Mouse (Mus musculus): ENCODE data around the gene Sparcl1.

The Sparcl1 gene

GRCm38 (mm10) chr5:104113491-104114172 lies at the start of gene Sparcl1:
TSS of gene Sparcl1 (minus strand) at chr5:104113733.
- 7% methylated on average over 15 of the region's 15 CpGs for WGBS

- 81% methylated on average over 1 of the region's 1 CpGs for WGBS
Measured at GRCm38 (mm10) chr5:104161390-104161789, 47.9 kb upstream of the Sparcl1 start.

- WGBS, result 87% methylated on average over 3 of the region's 3 CpGs
Measured at GRCm38 (mm10) chr5:104160581-104160980, 47.0 kb upstream of the Sparcl1 start.

- WGBS, result 50% methylated on average over 7 of the region's 7 CpGs
Measured at GRCm38 (mm10) chr5:104158332-104159052, 45.0 kb upstream of the Sparcl1 start.

GRCm38 (mm10) chr5:104157701-104158100 lies 44.2 kb upstream of the Sparcl1 start:
- 84% methylated on average over 7 of the region's 7 CpGs for WGBS

- 95% methylated on average over 6 of the region's 6 CpGs for WGBS
Measured at GRCm38 (mm10) chr5:104150196-104150595, 36.7 kb upstream of the Sparcl1 start.

GRCm38 (mm10) chr5:104149349-104149748 lies 35.8 kb upstream of the Sparcl1 start:
- WGBS, result 61% methylated on average over 7 of the region's 7 CpGs

- whole genome bisulfite sequencing, result 83% methylated on average over 4 of the region's 4 CpGs
Measured at GRCm38 (mm10) chr5:104144057-104144456, 30.5 kb upstream of the Sparcl1 start.

GRCm38 (mm10) chr5:104141067-104141466 lies 27.5 kb upstream of the Sparcl1 start:
- 64% methylated on average over 2 of the region's 2 CpGs for WGBS

GRCm38 (mm10) chr5:104137920-104138541 lies 24.5 kb upstream of the Sparcl1 start:
- 78% methylated on average over 10 of the region's 10 CpGs for whole genome bisulfite sequencing

GRCm38 (mm10) chr5:104133752-104134151 lies 20.2 kb upstream of the Sparcl1 start:
- 55% methylated on average over 4 of the region's 4 CpGs for WGBS

GRCm38 (mm10) chr5:104131544-104131943 lies 18.0 kb upstream of the Sparcl1 start:
- WGBS, result 59% methylated on average over 4 of the region's 4 CpGs

- WGBS, result 80% methylated on average over 4 of the region's 4 CpGs
Measured at GRCm38 (mm10) chr5:104130891-104131290, 17.4 kb upstream of the Sparcl1 start.

GRCm38 (mm10) chr5:104128281-104129031 lies 14.9 kb upstream of the Sparcl1 start:
- WGBS, result 62% methylated on average over 12 of the region's 12 CpGs

GRCm38 (mm10) chr5:104127351-104127750 lies 13.8 kb upstream of the Sparcl1 start:
- 82% methylated on average over 1 of the region's 1 CpGs for WGBS

GRCm38 (mm10) chr5:104126561-104127320 lies 13.2 kb upstream of the Sparcl1 start:
- 67% methylated on average over 12 of the region's 12 CpGs for WGBS

GRCm38 (mm10) chr5:104124016-104124658 lies 10.6 kb upstream of the Sparcl1 start:
- 68% methylated on average over 6 of the region's 6 CpGs for WGBS

GRCm38 (mm10) chr5:104115890-104116289 lies 2.4 kb upstream of the Sparcl1 start:
- WGBS, result 58% methylated on average over 4 of the region's 4 CpGs

GRCm38 (mm10) chr5:104115118-104115517 lies 1.6 kb upstream of the Sparcl1 start:
- 32% methylated on average over 14 of the region's 14 CpGs for WGBS

GRCm38 (mm10) chr5:104112511-104112910 lies 1.0 kb downstream of the Sparcl1 start:
- 12% methylated on average over 5 of the region's 5 CpGs for WGBS

- WGBS, result 12% methylated on average over 9 of the region's 9 CpGs
Measured at GRCm38 (mm10) chr5:104112016-104112415, 1.5 kb downstream of the Sparcl1 start.
